Mouse (Mus musculus): ENCODE results near the gene Pde12.
A peak's percentile ranks its signal among the peaks of the same experiment; 100 is the strongest.
"Not testable (repeated sequence)": the region's sequence is repeated elsewhere in the genome, so short reads cannot be mapped to it uniquely, and the experiment has no call there.

Gene Pde12

GRCm38 (mm10) chr14:26669292-26670073, at the start of gene Pde12:
Gene Pde12 (minus strand): TSS chr14:26669883.
- DNase-seq (ENCODE audit: low spot score in 2 of 2), result peak; percentile 85 to 86

DNA sequence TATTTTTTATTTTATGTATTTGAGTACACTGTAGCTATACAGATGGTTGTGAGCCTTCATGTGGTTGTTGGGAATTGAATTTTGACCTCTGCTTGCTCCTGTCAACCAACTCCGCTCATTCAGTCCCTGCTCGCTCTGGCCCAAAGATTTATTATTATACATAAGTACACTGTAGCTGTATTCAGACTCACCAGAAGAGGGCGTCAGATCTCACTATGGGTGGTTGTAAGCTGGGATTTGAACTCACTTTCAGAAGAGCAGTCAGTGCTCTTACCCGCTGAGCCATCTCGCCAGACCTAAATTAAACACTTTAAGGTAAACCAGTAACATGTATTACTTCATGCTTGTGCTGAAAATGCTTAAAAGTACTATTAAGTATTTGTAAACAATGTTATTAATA, 35.6 kb upstream of the Pde12 start:
- not testable (repeated sequence) for DNase-seq (ENCODE audit: low spot score in 2 of 2)

GRCm38 (mm10) chr14:26697912-26698311, 28.2 kb upstream of the Pde12 start:
- DNase-seq (ENCODE audit: low spot score in 2 of 2), result no peak

DNA sequence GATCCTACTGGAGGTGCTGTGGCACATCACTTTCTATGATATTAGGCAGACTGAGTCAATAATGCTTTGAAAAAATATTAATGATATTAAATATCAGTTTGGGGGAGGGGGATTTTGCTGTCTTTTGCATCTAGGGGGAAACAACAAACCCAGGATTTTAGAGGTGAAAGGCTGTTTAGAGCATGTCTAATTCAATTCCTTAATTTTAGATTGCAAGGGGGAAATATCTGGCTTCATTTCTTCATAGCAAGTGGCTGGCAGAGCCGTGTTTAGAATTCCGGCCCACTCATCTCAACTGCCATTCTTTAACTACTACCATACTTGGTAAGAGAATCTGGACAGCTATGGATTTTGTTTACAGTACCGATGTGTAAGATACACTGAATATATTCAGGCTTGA, 23.3 kb upstream of the Pde12 start, which contains the start of gene Dnah12:
Dnah12 (plus strand) TSS at position 301 of the 400 bp plus-strand sequence.
- no peak for DNase-seq (ENCODE audit: low spot score in 2 of 2)

GRCm38 (mm10) chr14:26691363-26691762, 21.7 kb upstream of the Pde12 start:
- no peak for DNase-seq (ENCODE audit: low spot score in 2 of 2)

GRCm38 (mm10) chr14:26690727-26691126, 21.0 kb upstream of the Pde12 start:
- DNase-seq (ENCODE audit: low spot score in 2 of 2), result no peak

GRCm38 (mm10) chr14:26675791-26676190, 6.1 kb upstream of the Pde12 start:
- no peak for DNase-seq (ENCODE audit: low spot score in 2 of 2)

- no peak for DNase-seq (ENCODE audit: low spot score in 2 of 2)
Observed at GRCm38 (mm10) chr14:26675371-26675770, 5.7 kb upstream of the Pde12 start.

- DNase-seq (ENCODE audit: low spot score in 2 of 2), result not testable (repeated sequence)
Observed at GRCm38 (mm10) chr14:26674476-26675169, 4.9 kb upstream of the Pde12 start.

GRCm38 (mm10) chr14:26671870-26672615, 2.4 kb upstream of the Pde12 start:
- DNase-seq (ENCODE audit: low spot score in 2 of 2), result not testable (repeated sequence)

GRCm38 (mm10) chr14:26670964-26671363, 1.3 kb upstream of the Pde12 start:
- no peak for DNase-seq (ENCODE audit: low spot score in 2 of 2)

DNA sequence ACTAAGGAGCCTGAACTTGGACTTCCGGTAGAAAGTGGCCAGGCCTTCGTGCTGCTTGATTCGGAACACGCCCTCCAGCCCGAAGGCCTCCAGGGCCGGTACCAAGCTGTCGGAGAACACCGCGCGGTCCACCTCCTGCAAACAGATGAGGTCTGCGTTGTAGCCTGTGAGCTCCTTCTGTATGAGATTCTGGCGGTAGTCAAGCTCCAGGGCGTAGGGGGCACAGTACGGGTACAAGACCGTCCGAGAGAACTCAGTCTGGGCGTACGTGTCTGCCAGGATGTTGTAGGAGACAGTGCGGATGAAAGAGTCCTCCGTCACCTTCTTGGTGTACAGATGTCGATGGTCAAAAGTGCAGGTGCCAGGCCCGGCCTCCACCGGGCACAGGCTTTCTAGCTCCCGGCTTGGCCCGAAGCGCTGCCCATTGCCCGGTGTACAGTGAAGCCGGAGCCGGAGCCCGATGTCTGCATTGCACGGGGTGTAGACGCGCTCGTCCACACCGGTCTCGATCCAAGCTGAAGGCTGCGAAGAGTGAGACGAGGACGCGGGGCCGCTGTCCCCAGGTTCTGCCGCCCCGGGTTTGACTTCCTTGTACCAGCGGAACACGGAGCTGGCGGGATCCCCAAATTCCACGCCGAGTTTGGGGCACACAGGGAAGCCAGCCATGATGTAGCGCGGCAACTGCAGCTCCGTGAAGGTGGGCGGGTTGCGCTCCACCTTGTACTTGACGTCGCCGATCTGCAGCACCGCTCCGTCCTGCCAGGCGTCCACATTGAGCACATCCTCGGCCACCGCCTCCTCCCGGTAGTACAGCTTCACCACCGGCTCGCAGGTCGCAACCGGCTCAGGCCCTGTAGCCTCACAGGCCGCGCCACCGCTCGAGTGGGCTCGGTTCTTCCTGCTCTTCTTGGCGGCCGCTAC, 1.1 kb downstream of the Pde12 start:
- peak; percentile 22 to 37 for DNase-seq (ENCODE audit: low spot score in 2 of 2)

GRCm38 (mm10) chr14:26667991-26668370, 1.7 kb downstream of the Pde12 start:
- DNase-seq (ENCODE audit: low spot score in 2 of 2), result no peak

GRCm38 (mm10) chr14:26663851-26664250, 5.8 kb downstream of the Pde12 start:
- no peak for DNase-seq (ENCODE audit: low spot score in 2 of 2)

DNA sequence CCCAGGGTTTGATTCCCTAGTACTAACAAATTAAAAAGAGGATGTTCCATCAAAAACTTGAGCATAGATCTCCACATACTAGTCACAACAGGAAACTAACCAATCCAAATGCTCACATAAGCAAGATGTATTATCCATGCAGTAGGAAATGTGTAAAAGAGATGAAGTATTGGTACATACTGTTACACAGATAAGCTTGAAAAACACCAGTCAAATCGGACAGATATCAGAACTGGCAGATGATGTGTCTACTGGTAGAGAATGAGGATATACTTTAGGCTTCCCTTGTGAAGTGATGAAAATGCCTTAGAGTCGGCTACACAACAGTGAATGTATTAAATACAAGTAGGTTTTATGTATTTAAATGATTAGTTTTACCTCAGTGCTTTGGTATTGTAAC, 7.2 kb downstream of the Pde12 start:
- no peak for DNase-seq (ENCODE audit: low spot score in 2 of 2)

GRCm38 (mm10) chr14:26662016-26662415, 7.7 kb downstream of the Pde12 start:
- DNase-seq (ENCODE audit: low spot score in 2 of 2), result no peak

- DNase-seq (ENCODE audit: low spot score in 2 of 2), result no peak
Observed at GRCm38 (mm10) chr14:26660233-26660632, 9.4 kb downstream of the Pde12 start.

- DNase-seq (ENCODE audit: low spot score in 2 of 2), result no peak
Observed at GRCm38 (mm10) chr14:26658178-26658577, 11.5 kb downstream of the Pde12 start.

DNA sequence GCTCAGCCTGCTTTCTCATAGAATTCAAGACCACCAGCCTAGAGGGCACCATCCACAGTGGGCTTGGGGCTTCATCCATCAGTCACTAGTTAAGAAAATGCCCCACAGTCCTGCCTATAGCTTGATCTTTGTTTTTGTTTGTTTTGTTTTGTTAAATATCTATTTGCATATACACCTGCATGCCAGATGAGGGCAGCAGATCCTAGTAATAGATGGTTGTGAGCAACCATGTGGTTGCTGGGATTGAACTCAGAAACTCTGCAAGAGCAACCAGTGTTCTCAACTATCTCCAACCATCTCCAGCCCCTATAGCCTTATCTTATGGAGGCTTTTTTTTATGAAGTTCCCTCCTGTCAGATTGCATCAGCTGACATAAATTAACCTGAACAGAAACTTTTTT, 17.8 kb downstream of the Pde12 start:
- DNase-seq (ENCODE audit: low spot score in 2 of 2), result no peak

- DNase-seq (ENCODE audit: low spot score in 2 of 2), result no peak
Observed at GRCm38 (mm10) chr14:26647811-26648210, 21.9 kb downstream of the Pde12 start.

DNA sequence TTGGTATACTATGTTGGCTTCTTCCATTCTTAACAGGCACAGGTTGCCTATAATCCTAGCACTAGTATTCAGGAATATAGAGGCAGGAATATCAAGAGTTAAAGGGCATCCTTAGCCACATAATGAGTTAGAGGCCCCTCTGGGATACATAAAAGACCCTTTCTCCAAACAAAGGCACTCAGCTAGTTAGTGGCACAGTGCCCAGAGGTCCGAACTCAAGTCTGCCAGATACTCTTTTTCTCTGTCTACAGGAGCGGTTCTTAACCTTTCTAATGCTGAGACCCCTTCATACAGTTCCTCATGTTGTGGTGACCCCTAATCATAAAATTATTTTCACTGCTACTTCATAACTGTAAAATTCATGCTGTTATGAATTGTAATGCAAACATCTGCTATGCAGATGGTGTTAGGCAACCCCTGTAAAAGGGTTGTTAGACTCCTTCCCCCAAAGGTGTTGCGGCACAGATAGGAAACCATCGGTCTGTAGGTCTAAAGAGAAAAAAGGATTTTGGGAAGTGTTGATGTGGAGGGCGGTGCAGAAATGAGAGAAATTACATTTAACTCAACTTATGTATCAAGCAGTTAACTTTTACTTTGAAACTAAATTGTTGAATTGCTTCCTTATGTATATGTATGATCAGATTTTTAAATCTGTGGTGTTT, 23.6 kb downstream of the Pde12 start:
- no peak for DNase-seq (ENCODE audit: low spot score in 2 of 2)

Data from frontal cortex, postnatal 14 days (tissue).